Mouse (Mus musculus) bone marrow macrophage, adult 2 months (primary cell): ENCODE measurements around the gene Tmie.

Experiments used
- CTCF ChIP-seq: IDR thresholded peaks from 2 replicates; pipeline ENCODE4 v1.5.1; 2012; ENCODE audit warnings: low read depth, mild to moderate bottlenecking, low read length, moderate library complexity
- POLR2A ChIP-seq: IDR thresholded peaks from 2 replicates; pipeline ENCODE4 v1.6.1; 2012; ENCODE audit warnings: mild to moderate bottlenecking, low read depth, low read length, borderline replicate concordance

DNA sequence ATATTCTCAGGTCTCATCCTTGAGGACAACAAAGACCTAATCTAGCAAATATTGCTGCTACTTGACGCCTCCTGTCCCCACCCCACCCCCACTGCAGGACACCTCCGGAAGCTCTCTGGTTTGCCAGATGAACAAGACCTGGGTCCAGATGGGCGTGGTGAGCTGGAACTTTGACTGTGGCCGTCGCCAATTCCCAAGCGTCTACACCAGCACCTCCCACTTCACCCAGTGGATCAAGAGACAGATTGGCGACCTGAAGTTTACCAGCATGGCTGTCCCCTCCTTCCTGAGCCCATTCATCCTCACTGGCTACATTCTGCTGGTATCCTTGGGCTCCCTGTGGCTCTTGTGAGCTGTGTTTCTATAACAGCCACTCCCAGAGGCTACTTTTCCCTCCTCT, 24.0 kb downstream of the Tmie start:
- no peak for TF ChIP-seq CTCF
- no peak for TF ChIP-seq POLR2A
